Mouse (Mus musculus) heart, postnatal 36 days (tissue): ENCODE results near the gene Daglb. TPM values are rescaled to one million over a fixed set of nuclear protein-coding genes. Genes with fewer than 3 reads are reported as not detected.
"Not testable (repeated sequence)": the region's sequence is repeated elsewhere in the genome, so short reads cannot be mapped to it uniquely, and the experiment has no call there.

ENCODE experiments used
- DNase-seq, 2 experiments: peaks; one replicate each; pipeline ENCODE4 v3.0.0; 2021 to 2022
- intact Hi-C: fragments of 180-260 bp; cut with DNase I; formaldehyde crosslinking; loops from one replicate; pipeline ENCODE4 v1.15.1; 2025
- total RNA-seq, 2 experiments: library from RNA; stranded (reverse); gene quantifications; 2 replicates each; pipeline ENCODE4 v1.2.3; 2021

Daglb gene
- total RNA-seq, 2 experiments from 2014 or later, result 8.2 to 9.0 TPM

DNA sequence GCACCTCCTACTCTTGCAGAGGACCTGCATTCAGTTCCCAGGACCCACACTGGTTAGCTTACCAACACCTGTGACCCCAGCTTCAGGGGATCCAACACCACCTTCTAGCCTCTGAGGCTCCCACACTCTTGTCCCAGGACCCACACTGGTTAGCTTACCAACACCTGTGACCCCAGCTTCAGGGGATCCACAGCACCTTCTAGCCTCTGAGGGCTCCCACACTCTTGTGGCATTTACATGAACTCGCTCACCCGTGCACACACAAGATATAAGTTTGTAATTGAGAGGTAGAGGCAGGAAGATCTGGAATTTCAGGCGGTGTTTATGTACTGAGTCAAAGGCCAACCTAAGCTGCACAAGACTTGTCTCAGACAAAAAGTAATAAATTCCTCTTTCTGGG is 13.5 kb downstream of the Daglb start:
- intact Hi-C loops, result no loop called here

DNA sequence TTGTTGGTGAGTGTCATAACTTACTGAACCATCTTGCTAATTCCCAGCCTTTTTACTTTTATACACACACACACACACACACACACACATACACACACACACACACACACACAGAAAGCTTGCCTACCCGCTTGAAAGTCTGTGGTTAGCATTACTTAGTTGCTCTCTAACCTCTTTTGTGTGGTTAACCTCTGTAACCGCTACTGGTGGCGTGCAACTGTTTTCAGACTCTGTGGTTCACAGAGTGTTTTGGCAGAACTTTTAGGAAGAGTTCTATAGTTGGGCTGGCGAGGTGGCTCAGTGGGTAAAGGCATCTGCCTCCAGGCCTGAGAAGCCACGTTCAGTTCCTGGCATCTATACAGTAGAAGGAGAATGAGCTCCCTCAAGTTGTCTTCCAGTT is 20.6 kb downstream of the Daglb start:
- no peak for DNase-seq
- intact Hi-C loops, result no loop called here

More for the DNA sequence above, 13.5 kb downstream of the Daglb start:
- DNase-seq, result no peak

DNA sequence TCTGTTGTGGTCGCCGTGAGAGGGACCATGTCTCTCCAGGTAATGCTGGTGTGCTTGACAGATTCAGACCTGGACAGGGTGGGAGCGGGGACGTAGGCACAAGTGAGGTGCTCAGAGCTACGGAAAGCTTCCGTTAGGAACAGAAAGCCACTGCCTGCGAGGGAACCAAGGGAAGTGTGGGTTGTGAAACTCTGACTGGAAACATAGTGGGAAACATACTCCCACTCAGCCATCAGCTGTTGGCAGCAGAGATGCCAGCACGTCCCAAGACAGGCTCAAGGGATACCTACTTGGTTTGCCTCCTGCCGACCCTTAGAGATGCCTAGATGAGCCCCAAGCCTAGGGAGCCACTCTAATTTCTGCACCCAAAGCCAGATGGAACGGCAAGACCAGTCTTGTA is 22.8 kb downstream of the Daglb start:
- DNase-seq, result no peak
- intact Hi-C loops, result no loop called here

DNA sequence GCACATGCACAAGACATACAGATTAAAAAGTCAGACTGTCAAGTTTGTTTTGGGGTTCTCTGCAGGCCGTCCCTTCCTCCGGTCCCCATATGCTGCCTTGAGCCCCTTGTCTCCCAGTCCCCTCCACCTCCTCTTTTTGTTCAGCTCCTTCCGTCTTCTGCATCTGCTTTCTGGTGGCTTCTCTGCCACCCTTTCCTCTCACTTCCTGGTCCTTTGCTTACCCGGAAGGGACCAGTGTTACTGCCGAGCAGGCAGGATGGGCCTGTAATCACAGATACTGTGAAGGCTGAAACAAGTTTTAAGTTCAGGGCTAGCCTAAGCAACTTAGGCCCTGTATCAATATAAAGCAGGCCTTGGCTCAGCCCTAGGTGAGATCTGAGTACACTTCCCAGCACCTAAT is 23.6 kb downstream of the Daglb start:
- intact Hi-C loops, result no loop called here
- DNase-seq, result no peak

DNA sequence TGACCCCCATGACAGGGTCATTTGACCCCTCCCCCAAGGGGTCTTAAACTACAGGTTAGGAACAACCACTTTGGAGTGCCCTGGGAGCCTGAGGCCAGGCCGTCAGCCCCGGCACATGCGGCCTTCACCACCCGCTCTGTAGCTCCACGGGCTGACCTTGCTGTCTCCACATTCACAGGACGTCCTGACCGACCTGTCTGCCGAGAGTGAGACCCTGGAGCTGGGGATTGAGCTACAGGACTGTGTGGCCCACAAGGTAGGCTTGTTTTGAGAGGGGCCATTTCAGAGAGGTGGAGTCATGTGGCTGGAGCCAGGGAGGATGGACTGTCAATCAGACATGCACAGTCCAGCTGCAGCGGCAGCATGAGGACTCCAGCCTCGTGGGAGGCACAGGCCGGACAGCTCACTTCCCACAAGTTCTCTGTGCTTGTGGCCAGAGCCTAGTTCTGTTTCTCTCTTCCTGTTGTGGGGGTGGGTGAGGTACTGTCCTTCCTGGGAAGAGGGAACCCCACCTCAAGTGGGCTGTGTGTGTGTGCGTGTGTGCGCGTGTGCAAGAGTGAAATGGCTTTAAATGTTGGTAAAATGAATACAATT is 25.5 kb downstream of the Daglb start:
- DNase-seq, result no peak
- intact Hi-C loops, result no loop called here

DNA sequence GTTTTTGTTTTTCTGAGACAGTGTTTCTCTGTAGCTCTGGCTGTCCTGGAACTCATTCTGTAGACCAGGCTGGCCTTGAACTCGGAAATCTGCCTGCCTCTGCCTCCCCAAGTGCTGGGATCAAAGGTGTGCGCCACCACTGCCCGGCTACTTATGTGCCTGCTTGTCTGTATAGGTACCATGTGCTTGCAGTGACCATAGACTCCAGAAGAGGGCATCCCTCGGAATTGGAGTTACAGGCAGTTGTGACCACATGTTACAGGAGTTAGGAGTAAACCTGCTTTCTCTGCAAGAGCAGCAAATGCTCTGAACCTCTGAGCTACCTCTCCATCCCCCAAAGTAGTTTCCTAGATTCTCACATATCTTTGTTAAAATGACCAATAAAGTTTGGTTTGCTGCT is 27.4 kb downstream of the Daglb start:
- intact Hi-C loops, result no loop called here
- DNase-seq, result no peak

DNA sequence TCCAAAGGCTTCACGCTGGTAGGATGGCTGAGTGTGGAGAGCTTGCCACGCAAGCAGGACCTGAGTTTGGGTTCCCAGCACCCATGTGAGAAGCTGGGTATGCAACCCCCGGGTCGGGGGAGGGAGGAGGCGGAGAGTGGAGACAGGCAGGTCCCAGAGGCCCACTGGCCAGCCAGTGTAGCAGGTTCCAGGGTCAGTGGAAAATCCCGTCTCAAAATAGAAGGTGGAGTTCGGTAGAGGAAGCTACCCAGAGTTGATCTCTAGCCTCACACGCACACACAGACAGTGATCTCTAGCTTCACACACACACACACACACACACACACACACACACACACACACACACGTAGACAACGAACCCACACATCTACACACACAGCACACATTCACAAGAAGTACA is 28.8 kb downstream of the Daglb start:
- intact Hi-C loops, result no loop called here
- DNase-seq, result no peak

DNA sequence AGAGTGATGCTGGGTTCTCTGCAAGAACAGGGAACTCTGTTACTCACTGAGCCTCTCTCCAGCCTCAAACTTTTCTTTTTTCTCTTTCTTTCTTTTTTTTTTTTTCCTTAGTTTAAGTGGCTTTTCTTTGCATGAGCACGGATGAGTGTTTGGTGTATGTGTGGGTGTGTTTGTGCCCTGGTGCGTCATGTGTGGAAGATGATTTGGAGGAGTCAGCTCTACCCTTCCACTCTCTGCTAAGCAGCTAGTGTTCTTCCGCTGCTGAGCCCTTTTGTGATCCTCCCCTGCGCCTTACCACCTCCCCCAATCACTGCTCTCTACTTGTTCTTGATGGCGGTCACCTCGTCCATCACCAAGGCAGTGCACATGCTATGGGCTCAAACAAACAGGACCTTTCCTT is 31.3 kb downstream of the Daglb start:
- DNase-seq, result no peak
- intact Hi-C loops, result no loop called here

DNA sequence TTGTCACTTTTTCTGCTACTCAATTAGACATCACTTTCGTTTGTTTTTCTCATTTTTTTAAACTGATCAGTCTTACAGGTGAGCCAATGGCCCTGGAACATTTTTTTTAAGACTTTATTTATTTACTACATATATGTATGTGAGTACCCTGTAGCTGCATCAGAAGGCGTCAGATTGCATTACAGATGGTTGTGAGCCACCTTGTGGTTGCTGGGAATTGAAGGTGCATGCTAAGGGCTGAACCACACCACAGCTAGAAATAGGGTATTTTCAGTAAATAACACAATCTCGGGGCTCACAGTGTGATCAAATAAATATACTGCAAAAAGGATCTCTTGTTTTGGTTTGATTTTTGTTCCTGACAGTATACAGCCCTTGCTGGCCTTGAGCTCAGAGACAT is 33.1 kb downstream of the Daglb start:
- no peak for DNase-seq
- intact Hi-C loops, result no loop called here

DNA sequence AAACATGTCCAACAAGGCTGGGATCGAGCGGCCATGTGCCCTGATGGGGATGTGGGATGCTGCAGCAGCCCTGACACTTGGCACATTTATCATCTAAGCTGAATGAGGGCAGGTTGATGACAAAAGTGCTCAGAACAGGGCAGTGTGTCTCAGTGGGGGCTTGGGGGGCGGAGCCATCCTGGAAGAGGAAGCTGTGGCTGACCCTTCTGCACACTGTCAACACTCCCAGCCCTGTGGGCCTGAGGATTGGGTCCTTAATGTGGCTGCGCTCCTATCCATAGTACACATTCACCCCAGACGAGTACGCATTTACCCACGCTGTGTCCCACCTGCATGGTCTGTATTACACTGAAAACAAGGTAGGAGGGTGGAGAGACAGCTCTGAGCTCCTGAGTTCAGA is 34.8 kb downstream of the Daglb start:
- no peak for DNase-seq
- intact Hi-C loops, result no loop called here

DNA sequence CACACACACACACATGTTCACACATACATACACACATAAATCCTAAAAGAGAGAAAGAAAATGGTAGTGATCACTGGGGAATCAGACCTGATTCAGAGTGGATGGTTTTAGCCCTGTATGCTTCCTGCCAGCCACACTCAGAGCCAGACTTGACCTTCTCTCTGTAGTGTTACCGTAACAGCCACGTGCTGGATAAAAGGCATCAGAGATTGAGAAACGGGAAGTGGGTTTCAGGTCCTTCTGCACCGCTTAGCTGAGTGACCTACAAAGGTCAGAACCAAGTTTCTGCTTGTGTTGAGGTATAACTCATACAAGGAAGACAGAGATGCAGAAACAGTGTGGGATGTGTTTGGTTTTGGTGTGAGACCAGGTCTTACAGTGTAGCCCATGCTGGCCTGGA is 35.3 kb downstream of the Daglb start:
- intact Hi-C loops, result no loop called here
- no peak for DNase-seq

DNA sequence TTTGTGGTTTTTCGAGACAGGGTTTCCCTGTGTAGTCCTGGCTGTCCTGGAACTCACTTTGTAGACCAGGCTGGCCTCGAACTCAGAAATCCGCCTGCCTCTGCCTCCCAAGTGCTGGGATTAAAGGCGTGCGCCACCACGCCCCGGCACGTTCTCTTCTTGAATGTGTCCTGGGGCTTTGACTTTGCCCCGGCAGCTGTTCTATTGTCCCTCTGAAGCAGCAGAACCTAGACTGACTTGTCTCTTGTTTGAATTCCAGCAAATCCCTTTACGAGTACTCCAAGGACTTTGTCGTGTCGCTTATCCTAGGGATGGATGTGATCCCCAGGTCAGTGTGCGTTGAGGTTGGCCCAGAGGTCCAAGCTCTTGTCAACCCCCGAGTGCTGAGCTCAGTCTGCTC is 36.3 kb downstream of the Daglb start:
- intact Hi-C loops, DNase-seq: not testable (repeated sequence)

DNA sequence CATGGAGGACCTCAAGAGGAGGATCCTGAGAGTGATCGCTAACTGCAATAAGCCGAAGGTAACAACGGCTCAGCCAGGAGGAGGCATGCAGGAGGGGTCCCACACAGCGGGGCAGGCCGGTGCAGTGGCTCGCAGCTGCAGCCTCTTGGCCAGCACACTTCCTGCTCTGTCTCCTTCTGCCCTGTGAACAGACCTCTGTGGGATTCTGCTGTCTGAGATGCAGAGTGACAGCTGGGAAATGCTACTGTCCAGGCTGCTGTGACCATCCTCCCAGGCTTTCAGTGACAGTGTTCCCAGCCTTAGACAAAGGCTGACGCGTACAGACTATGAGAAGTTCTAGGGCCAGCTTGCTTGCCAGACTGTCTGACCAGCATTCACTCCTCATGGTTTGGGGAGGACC is 36.8 kb downstream of the Daglb start:
- DNase-seq, result no peak
- intact Hi-C loops, result no loop called here

DNA sequence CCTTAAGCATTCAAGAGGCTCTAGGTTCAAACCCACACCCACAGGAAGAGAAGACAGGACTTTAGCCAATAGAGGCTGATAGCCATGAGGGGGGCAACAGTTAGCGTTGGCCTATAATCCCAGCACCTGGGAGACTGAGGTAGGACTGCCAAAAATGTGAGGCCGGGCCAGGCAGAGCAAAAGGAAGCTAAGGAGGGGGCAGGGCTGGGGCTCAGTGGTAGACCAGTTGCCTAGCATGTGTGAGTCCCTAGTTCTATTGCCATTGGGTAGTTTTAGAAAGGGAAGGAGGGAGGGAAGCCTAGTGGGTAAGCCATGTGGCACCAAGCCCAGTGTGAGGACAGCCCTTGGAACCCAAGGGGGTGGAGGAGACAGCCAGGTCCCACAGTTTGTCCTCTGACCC is 37.3 kb downstream of the Daglb start:
- intact Hi-C loops, result no loop called here
- DNase-seq, result no peak

DNA sequence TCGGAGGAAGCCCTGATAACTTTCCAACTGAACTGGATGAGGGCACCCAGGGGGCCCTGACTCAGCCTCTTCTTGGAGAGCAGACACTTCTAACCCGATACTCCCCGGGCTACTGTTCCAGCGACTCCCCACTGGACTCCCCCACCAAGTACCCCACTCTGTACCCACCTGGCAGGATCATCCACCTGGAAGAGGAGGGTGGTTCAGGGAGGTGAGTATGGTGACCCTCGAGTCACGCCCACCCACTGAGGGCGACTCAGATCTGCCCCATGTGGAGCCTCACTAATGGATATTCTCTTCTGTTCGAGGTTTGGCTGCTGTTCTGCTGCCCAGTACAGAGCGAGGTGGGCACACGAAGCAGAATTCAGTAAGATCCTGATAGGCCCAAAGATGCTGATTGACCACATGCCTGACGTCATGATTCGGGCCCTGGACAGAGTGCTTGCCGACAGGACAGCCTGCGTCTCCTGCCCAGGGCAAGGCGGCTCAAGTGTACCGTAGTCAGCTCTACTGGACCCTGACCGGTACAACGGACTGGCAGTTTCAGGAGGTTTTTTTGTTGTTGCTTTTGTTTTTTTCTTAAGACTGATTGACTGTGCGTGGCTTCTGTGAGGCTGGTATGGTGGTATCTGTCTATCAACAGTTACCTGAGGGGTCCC is 38.6 kb downstream of the Daglb start:
- intact Hi-C loops, result no loop called here
- no peak for DNase-seq

DNA sequence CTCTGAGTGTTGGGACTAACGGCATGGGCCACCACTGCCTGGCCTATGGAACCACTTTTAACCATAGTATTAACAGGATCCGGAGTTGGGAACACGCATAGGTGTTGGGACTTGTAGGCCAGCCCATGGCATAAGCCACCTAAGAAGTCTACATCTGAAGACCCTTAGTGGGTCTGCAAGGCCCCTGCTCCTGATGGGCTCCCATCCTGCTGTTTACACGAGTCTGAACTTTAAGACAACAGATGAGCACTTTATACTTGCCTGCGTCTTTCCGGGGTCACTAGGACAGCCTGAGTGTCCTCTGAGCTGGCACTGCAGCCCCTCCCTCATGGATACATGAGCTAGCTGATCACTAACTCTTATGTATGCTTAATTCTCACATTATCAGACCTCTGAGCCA is 39.4 kb downstream of the Daglb start:
- intact Hi-C loops, result loop anchor here (1.0 kb wide), 1 partner anchor 44 kb away; no protein-coding TSS in a partner anchor
- DNase-seq, result no peak

DNA sequence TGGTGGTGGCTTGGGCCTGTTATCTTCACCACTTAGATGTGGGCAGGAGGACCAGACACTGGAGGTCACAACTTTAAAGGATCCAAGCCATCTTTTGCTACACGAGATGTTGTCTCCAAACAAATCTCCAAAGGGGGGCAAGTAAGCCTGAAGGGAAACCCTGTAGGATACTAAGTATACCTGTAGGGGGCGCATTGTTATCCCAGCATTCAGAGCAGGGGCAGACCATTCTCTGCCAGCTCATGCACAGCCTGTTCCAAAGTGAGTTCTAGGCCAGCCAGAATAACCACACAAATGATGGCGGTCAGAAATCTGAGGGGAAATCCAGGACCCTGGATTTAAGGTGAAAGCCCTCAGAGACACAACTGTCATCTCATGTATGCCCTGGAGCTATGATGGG is 40.1 kb downstream of the Daglb start:
- intact Hi-C loops, result loop anchor here (1.0 kb wide), 1 partner anchor 43 kb away; no protein-coding TSS in a partner anchor
- DNase-seq, result no peak

DNA sequence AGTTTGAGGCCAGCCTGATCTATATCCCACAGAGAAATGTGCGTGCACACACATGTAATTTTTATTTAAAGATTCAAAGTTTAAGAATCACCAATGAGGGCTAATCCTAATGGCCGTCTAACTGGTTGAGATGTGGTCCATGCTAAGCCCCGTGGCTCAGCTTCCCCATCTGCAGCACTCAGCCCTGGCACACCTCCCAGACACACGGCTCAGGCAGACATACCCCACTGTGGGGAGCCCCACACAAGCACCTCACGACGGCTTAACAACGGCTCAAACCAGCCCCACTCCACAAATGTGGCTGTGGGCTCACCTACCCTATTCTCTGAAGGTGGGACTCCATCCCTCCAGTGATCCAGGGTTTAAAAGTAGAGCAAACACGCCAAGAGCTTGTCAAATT is 40.7 kb downstream of the Daglb start:
- intact Hi-C loops, result no loop called here

DNA sequence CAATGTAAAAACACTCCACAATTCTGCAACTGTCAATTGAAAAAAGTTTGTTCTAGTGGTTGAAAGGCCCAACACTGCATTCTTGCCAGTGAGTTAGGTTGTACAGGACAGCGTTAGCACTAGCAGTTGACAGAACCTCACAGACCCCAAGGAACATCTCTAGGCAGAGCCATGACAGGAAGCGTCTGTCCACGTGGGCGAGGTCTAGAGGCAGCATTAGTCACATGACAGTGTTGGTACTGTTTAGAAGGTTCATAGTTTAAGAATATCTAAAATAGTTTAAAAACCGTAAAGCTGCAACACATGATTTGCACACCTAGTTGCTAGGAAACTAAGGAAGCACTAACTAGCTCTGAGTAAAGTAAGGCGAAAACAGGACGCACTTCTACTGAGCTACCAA is 41.2 kb downstream of the Daglb start:
- intact Hi-C loops, result no loop called here
- no peak for DNase-seq

More for the DNA sequence above, 40.7 kb downstream of the Daglb start:
- no peak for DNase-seq

DNA sequence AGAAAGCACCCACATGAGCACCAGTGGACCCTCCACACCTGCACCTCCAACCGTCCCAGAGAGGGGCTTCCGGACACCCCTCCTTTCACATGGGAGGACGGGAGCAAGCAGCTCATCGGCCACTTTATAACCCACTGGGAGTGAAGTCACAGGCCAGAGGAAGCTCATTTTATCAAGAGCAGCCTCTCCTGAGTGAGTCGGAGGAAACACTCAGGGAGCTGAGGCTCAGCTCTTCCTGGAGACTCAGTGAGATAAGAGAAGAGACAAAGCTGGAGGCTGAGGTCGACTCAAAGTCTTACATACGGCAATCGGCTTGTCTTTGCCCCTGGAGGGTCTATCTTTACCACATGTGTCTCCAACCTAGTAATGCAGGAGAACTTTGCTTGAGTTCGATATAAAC is 44.9 kb downstream of the Daglb start:
- DNase-seq, result no peak
- intact Hi-C loops, result no loop called here

DNA sequence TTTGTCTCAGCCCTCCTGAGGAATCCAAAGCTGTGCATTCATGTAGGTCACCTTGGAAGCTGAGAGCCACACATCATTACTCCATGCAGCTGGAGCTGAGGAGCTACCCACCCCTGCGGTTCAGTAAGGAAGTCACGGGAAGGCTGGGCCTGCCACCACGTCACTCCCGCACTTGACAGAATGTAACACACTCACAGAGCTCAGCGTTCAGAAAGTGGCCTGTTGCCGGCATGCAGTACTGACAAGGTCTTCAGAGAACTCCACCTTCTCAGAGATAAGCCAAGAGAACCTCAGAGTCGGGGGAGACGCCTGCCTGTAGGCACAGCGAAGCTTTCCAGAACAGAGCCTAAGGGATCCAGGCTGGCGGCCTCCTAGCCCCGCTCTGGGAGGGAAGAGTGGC is 45.4 kb downstream of the Daglb start:
- DNase-seq, result no peak
- intact Hi-C loops, result no loop called here

DNA sequence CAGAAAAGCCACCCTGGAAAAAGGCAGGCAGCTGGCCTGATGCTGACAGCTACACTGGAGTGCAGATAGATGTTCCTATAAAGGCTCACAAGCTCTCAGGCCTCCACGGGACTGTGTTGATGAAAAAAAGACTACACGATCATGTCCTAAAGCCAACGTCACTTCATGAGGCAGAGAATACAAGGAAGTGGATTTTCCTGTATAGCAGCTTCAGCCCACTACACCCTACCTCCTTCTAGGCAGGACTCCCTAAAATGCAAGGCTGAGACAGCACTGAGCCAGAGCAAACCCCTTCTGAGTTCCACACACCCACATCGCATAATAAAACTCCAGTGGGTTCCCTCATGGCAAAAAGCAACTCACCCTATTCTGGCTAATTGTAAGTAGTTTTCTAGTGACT is 47.2 kb downstream of the Daglb start:
- no peak for DNase-seq
- intact Hi-C loops, result no loop called here

DNA sequence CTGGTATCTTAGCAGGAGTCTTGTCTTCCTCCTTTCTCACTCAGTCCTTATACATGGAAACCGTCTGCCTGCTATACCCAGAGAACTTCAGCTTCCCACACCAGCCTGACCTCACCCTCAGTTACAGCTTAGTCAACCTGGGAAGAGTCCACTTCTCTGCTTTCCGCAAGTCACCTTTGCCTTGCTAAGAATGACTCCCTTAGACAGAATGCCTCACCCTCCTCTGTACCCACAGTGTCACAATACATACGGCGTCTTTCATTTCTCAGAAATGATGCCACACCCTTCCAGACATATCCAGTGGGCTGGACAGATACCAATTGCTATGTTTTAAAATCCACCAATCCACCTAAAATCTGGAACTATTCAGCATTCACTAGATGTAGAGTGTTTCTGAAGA is 47.9 kb downstream of the Daglb start:
- intact Hi-C loops, result loop anchor here (2.0 kb wide), 1 partner anchor 14 kb away; no protein-coding TSS in a partner anchor

More for the DNA sequence above, 47.9 kb downstream of the Daglb start:
- DNase-seq, result no peak
